Mouse (Mus musculus): ENCODE measurements around the gene Fn3k. TPM values are rescaled to one million over a fixed set of nuclear protein-coding genes. Genes with fewer than 3 reads are reported as not detected.

Fn3k gene
- polyA plus RNA-seq, 1 experiment, result 0.46 TPM

GRCm38 (mm10) chr11:121418932-121419331 lies 15.8 kb upstream of the Fn3k start:
- TF ChIP-seq POLR2A (IDR thresholded peaks at IDR 0.05; ENCODE audit: borderline replicate concordance, low read depth, low read length), result no peak
- TF ChIP-seq CTCF (IDR thresholded peaks at IDR 0.05; ENCODE audit: low read depth, low read length), result no peak
- no peak overlapping the region for H3K4me3 ChIP-seq (ENCODE audit: insufficient read depth, low read length)
- no peak overlapping the region for H3K27ac ChIP-seq (ENCODE audit: insufficient read depth, low read depth, low read length)
- H3K4me1 ChIP-seq (ENCODE audit: control insufficient read depth, insufficient read depth, low read length), result peaks cover 11% of the 10 kb centered on the region

- H3K4me3 ChIP-seq (ENCODE audit: insufficient read depth, low read length), result peak overlapping the region; percentile 99; the same call in 1 of the 2 replicates
- TF ChIP-seq POLR2A (IDR thresholded peaks at IDR 0.05; ENCODE audit: borderline replicate concordance, low read depth, low read length) (no peak), CTCF (IDR thresholded peaks at IDR 0.05; ENCODE audit: low read depth, low read length) (no peak)
- no peak overlapping the region for H3K27ac ChIP-seq (ENCODE audit: insufficient read depth, low read depth, low read length)
- peaks cover 11% of the 10 kb centered on the region for H3K4me1 ChIP-seq (ENCODE audit: control insufficient read depth, insufficient read depth, low read length)
Measured at GRCm38 (mm10) chr11:121420379-121420778, 14.3 kb upstream of the Fn3k start.

- peaks cover 11% of the 10 kb centered on the region for H3K4me1 ChIP-seq (ENCODE audit: control insufficient read depth, insufficient read depth, low read length)
- TF ChIP-seq CTCF (IDR thresholded peaks at IDR 0.05; ENCODE audit: low read depth, low read length) (no peak), POLR2A (IDR thresholded peaks at IDR 0.05; ENCODE audit: borderline replicate concordance, low read depth, low read length) (no peak)
- no peak within 1 kb of the TSS for H3K27ac ChIP-seq (ENCODE audit: insufficient read depth, low read depth, low read length)
- H3K4me3 ChIP-seq (ENCODE audit: insufficient read depth, low read length), result peak within 1 kb of the TSS; percentile 99
Measured at GRCm38 (mm10) chr11:121420830-121421552, 13.7 kb upstream of the Fn3k start, which contains the start of gene Fn3krp. Gene Fn3krp (plus strand): TSS chr11:121421401.

DNA sequence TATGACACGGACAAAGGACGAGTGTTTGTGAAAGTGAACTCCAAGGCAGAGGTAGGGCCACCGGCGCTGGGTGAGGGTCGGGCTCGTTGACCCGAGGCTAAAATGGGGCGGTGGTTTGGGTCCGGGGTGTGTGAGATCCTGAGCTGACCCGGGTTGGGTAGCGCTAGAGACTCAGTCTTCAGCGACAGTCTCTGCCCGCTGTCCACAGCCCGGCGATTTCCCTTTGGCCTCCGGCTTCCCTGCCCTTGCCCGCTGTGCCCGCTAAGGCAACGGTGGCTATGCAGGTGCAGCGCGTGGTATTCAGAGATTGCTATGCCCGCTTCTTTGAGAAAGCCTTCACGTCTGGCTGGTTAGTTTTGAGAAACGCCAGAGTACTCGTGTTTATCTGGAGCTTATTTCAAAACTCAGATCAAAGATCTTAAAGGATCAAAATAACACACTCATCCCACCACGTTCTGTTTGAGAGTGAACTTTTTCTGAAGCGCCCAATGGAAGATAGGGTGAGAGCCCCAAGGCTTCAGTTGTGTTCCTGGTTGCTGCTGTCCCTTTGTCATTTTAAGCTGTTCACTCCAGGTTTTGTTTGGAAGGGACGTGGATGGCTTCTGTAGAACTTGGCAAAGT lies 13.1 kb upstream of the Fn3k start:
- TF ChIP-seq POLR2A (IDR thresholded peaks at IDR 0.05; ENCODE audit: borderline replicate concordance, low read depth, low read length) (no peak), CTCF (IDR thresholded peaks at IDR 0.05; ENCODE audit: low read depth, low read length) (no peak)
- H3K27ac ChIP-seq (ENCODE audit: insufficient read depth, low read depth, low read length), result no peak overlapping the region

GRCm38 (mm10) chr11:121433397-121433796 lies 1.3 kb upstream of the Fn3k start:
- Histone ChIP-seq H3K4me1 (ENCODE audit: control insufficient read depth, insufficient read depth, low read length) (peaks cover 6% of the 10 kb centered on the region), H3K27ac (ENCODE audit: insufficient read depth, low read depth, low read length) (no peak overlapping the region), H3K4me3 (ENCODE audit: insufficient read depth, low read length) (no peak overlapping the region)
- no peak for TF ChIP-seq POLR2A (IDR thresholded peaks at IDR 0.05; ENCODE audit: borderline replicate concordance, low read depth, low read length)
- no peak for TF ChIP-seq CTCF (IDR thresholded peaks at IDR 0.05; ENCODE audit: low read depth, low read length)

More for the DNA sequence above, 13.1 kb upstream of the Fn3k start:
- Histone ChIP-seq H3K4me3 (ENCODE audit: insufficient read depth, low read length) (peak overlapping the region; percentile 99), H3K4me1 (ENCODE audit: control insufficient read depth, insufficient read depth, low read length) (peaks cover 11% of the 10 kb centered on the region)

DNA sequence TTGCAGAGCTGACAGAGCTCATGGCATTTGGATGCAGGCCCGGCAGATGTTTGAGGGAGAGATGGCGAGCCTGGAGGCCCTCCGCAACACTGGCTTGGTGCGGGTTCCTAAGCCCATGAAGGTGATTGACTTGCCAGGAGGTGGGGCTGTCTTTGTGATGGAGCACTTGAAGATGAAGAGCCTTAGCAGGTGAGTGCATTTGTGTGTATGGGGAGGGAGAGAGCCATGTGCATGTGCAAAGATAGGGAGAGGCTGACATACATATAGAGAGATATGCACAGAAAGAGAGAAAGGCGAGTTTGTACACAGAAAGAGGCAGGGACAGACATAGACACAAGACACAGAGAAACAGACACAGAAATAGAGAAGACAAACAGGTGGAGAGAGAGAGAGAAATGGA lies 2.5 kb downstream of the Fn3k start:
- no peak overlapping the region for H3K27ac ChIP-seq (ENCODE audit: insufficient read depth, low read depth, low read length)
- H3K4me1 ChIP-seq (ENCODE audit: control insufficient read depth, insufficient read depth, low read length), result peaks cover 6% of the 10 kb centered on the region
- H3K4me3 ChIP-seq (ENCODE audit: insufficient read depth, low read length), result no peak overlapping the region
- TF ChIP-seq POLR2A (IDR thresholded peaks at IDR 0.05; ENCODE audit: borderline replicate concordance, low read depth, low read length) (no peak), CTCF (IDR thresholded peaks at IDR 0.05; ENCODE audit: low read depth, low read length) (no peak)

DNA sequence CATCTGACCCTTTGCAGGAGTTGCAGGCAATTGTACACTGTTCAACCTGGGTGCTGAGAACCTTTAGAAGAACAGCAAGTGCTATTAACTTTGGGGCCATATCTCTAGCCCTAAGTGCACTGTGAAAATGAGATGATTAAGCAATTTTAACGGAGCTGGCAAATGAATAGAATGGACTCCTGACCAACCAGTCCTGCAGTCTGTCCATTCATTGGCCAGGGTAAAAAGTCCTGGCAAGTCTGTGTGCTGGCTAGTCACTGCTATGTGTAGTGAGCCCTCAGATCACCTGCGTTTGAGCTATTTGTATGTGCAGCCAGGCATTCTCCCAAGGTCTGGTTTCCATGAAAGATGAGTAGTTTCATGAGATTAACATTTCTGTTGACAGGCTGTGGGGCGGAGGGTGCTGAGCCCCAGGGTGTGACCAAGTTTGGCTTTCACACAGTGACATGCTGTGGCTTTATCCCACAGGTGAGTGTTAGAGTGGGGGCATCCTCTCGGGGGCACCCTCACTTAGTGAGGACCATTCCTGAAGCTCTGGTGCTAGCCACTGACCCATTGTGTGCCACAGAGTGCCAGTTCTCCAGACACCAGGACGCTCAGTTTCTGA lies 5.1 kb downstream of the Fn3k start:
- TF ChIP-seq POLR2A (IDR thresholded peaks at IDR 0.05; ENCODE audit: borderline replicate concordance, low read depth, low read length) (no peak), CTCF (IDR thresholded peaks at IDR 0.05; ENCODE audit: low read depth, low read length) (no peak)
- no peaks in the 10 kb centered on the region for H3K4me1 ChIP-seq (ENCODE audit: control insufficient read depth, insufficient read depth, low read length)
- no peak overlapping the region for H3K27ac ChIP-seq (ENCODE audit: insufficient read depth, low read depth, low read length)
- no peak overlapping the region for H3K4me3 ChIP-seq (ENCODE audit: insufficient read depth, low read length)

DNA sequence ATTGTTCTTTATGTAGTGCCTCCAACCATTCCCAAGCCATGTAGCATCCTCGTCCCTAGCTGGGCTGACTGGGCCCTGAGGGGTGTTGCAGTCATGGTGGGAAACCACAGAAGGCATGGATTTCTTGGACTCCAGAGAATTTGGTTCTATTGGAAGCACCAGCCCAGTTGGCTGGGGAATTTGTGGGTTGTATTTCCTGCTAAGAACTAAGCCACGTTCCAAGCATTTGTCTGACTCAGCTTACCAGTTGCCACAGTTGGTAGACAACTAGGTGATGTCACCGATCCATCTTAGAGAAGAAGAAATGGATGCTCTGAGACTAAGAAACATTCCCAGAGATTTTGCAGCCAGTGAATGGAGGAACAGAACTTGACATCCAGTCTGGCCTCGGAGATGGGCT lies 6.9 kb downstream of the Fn3k start:
- Histone ChIP-seq H3K27ac (ENCODE audit: insufficient read depth, low read depth, low read length) (no peak overlapping the region), H3K4me3 (ENCODE audit: insufficient read depth, low read length) (no peak overlapping the region), H3K4me1 (ENCODE audit: control insufficient read depth, insufficient read depth, low read length) (peaks cover 6% of the 10 kb centered on the region)
- TF ChIP-seq CTCF (IDR thresholded peaks at IDR 0.05; ENCODE audit: low read depth, low read length) (no peak), POLR2A (IDR thresholded peaks at IDR 0.05; ENCODE audit: borderline replicate concordance, low read depth, low read length) (no peak)

GRCm38 (mm10) chr11:121442076-121442475 lies 7.4 kb downstream of the Fn3k start:
- H3K4me3 ChIP-seq (ENCODE audit: insufficient read depth, low read length), result no peak overlapping the region
- no peak overlapping the region for H3K27ac ChIP-seq (ENCODE audit: insufficient read depth, low read depth, low read length)
- TF ChIP-seq POLR2A (IDR thresholded peaks at IDR 0.05; ENCODE audit: borderline replicate concordance, low read depth, low read length), result no peak
- no peak for TF ChIP-seq CTCF (IDR thresholded peaks at IDR 0.05; ENCODE audit: low read depth, low read length)
- peaks cover 6% of the 10 kb centered on the region for H3K4me1 ChIP-seq (ENCODE audit: control insufficient read depth, insufficient read depth, low read length)

- no peak for TF ChIP-seq POLR2A (IDR thresholded peaks at IDR 0.05; ENCODE audit: borderline replicate concordance, low read depth, low read length)
- no peak for TF ChIP-seq CTCF (IDR thresholded peaks at IDR 0.05; ENCODE audit: low read depth, low read length)
- H3K27ac ChIP-seq (ENCODE audit: insufficient read depth, low read depth, low read length), result no peak overlapping the region
- peaks cover 16% of the 10 kb centered on the region for H3K4me1 ChIP-seq (ENCODE audit: control insufficient read depth, insufficient read depth, low read length)
- peak overlapping the region; percentile 97 for H3K4me3 ChIP-seq (ENCODE audit: insufficient read depth, low read length)
Measured at GRCm38 (mm10) chr11:121451216-121451726, 16.6 kb downstream of the Fn3k start.

Data from bone marrow macrophage, adult 2 months (primary cell).